Mouse (Mus musculus): ENCODE results near the gene Atp2a3. TPM values are rescaled to one million over a fixed set of nuclear protein-coding genes. Genes with fewer than 3 reads are reported as not detected.

Atp2a3 gene
- polyA plus RNA-seq, 1 experiment from 2014 or later = 16.7 TPM

GRCm38 (mm10) chr11:73006377-73006776 lies 45.4 kb downstream of the Atp2a3 start:
- H3K4me3 ChIP-seq (ENCODE audit: low read depth, low read length) = no peak overlapping the region
- 3% methylated on average over 2 of the region's 2 CpGs for WGBS
- H3K9me3 ChIP-seq (ENCODE audit: control insufficient read depth) = no peaks in the 10 kb centered on the region
- no peak overlapping the region for H3K27ac ChIP-seq (ENCODE audit: low read depth, low read length)
- no peak for ATAC-seq
- peak; percentile 94 for TF ChIP-seq CTCF (IDR thresholded peaks at IDR 0.05; ENCODE audit: low read depth)
- no peaks in the 10 kb centered on the region for H3K27me3 ChIP-seq (replicated peaks; ENCODE audit: control insufficient read depth, insufficient read depth, low read length)
- no peaks in the 10 kb centered on the region for H3K4me1 ChIP-seq (replicated peaks; ENCODE audit: control insufficient read depth, insufficient read depth, low read length)
- no peak overlapping the region for H3K4me2 ChIP-seq (replicated peaks; ENCODE audit: low read depth)
- no peak overlapping the region for H3K9ac ChIP-seq (ENCODE audit: low read depth, low read length)
- H3K36me3 ChIP-seq (ENCODE audit: control insufficient read depth, insufficient read depth) = no peaks in the 10 kb centered on the region

GRCm38 (mm10) chr11:73007113-73007512 lies 46.1 kb downstream of the Atp2a3 start:
- Histone ChIP-seq H3K27ac (ENCODE audit: low read depth, low read length) (no peak overlapping the region), H3K9ac (ENCODE audit: low read depth, low read length) (no peak overlapping the region), H3K4me2 (replicated peaks; ENCODE audit: low read depth) (no peak overlapping the region), H3K27me3 (replicated peaks; ENCODE audit: control insufficient read depth, insufficient read depth, low read length) (no peaks in the 10 kb centered on the region), H3K9me3 (ENCODE audit: control insufficient read depth) (no peaks in the 10 kb centered on the region), H3K36me3 (ENCODE audit: control insufficient read depth, insufficient read depth) (no peaks in the 10 kb centered on the region), H3K4me1 (replicated peaks; ENCODE audit: control insufficient read depth, insufficient read depth, low read length) (no peaks in the 10 kb centered on the region), H3K4me3 (ENCODE audit: low read depth, low read length) (no peak overlapping the region)
- TF ChIP-seq CTCF (IDR thresholded peaks at IDR 0.05; ENCODE audit: low read depth) = no peak
- WGBS = 61% methylated on average over 3 of the region's 3 CpGs
- ATAC-seq = no peak

- Histone ChIP-seq H3K9me3 (ENCODE audit: control insufficient read depth) (no peaks in the 10 kb centered on the region), H3K4me2 (replicated peaks; ENCODE audit: low read depth) (no peak overlapping the region), H3K9ac (ENCODE audit: low read depth, low read length) (no peak overlapping the region), H3K4me3 (ENCODE audit: low read depth, low read length) (no peak overlapping the region), H3K27ac (ENCODE audit: low read depth, low read length) (no peak overlapping the region), H3K4me1 (replicated peaks; ENCODE audit: control insufficient read depth, insufficient read depth, low read length) (no peaks in the 10 kb centered on the region), H3K36me3 (ENCODE audit: control insufficient read depth, insufficient read depth) (no peaks in the 10 kb centered on the region), H3K27me3 (replicated peaks; ENCODE audit: control insufficient read depth, insufficient read depth, low read length) (no peaks in the 10 kb centered on the region)
- peak; percentile 93 for TF ChIP-seq CTCF (IDR thresholded peaks at IDR 0.05; ENCODE audit: low read depth)
- 56% methylated on average over 11 of the region's 11 CpGs for WGBS
- ATAC-seq = no peak
Measured at GRCm38 (mm10) chr11:73007698-73008481, 46.9 kb downstream of the Atp2a3 start.

- Histone ChIP-seq H3K4me2 (replicated peaks; ENCODE audit: low read depth) (no peak overlapping the region), H3K9ac (ENCODE audit: low read depth, low read length) (no peak overlapping the region), H3K27ac (ENCODE audit: low read depth, low read length) (no peak overlapping the region), H3K36me3 (ENCODE audit: control insufficient read depth, insufficient read depth) (no peaks in the 10 kb centered on the region), H3K9me3 (ENCODE audit: control insufficient read depth) (no peaks in the 10 kb centered on the region), H3K4me3 (ENCODE audit: low read depth, low read length) (no peak overlapping the region), H3K27me3 (replicated peaks; ENCODE audit: control insufficient read depth, insufficient read depth, low read length) (no peaks in the 10 kb centered on the region), H3K4me1 (replicated peaks; ENCODE audit: control insufficient read depth, insufficient read depth, low read length) (no peaks in the 10 kb centered on the region)
- TF ChIP-seq CTCF (IDR thresholded peaks at IDR 0.05; ENCODE audit: low read depth) = no peak
- ATAC-seq = no peak
- WGBS = 75% methylated on average over 2 of the region's 2 CpGs
Measured at GRCm38 (mm10) chr11:73008826-73009225, 47.9 kb downstream of the Atp2a3 start.

- Histone ChIP-seq H3K4me2 (replicated peaks; ENCODE audit: low read depth) (no peak overlapping the region), H3K27ac (ENCODE audit: low read depth, low read length) (no peak overlapping the region), H3K9me3 (ENCODE audit: control insufficient read depth) (no peaks in the 10 kb centered on the region), H3K36me3 (ENCODE audit: control insufficient read depth, insufficient read depth) (no peaks in the 10 kb centered on the region), H3K4me1 (replicated peaks; ENCODE audit: control insufficient read depth, insufficient read depth, low read length) (no peaks in the 10 kb centered on the region), H3K27me3 (replicated peaks; ENCODE audit: control insufficient read depth, insufficient read depth, low read length) (no peaks in the 10 kb centered on the region), H3K9ac (ENCODE audit: low read depth, low read length) (no peak overlapping the region), H3K4me3 (ENCODE audit: low read depth, low read length) (no peak overlapping the region)
- TF ChIP-seq CTCF (IDR thresholded peaks at IDR 0.05; ENCODE audit: low read depth) = no peak
- WGBS = 60% methylated on average over 13 of the region's 13 CpGs
- ATAC-seq = no peak
Measured at GRCm38 (mm10) chr11:73009531-73010274, 48.7 kb downstream of the Atp2a3 start.

- no peak overlapping the region for H3K4me2 ChIP-seq (replicated peaks; ENCODE audit: low read depth)
- H3K4me1 ChIP-seq (replicated peaks; ENCODE audit: control insufficient read depth, insufficient read depth, low read length) = no peaks in the 10 kb centered on the region
- WGBS = 75% methylated on average over 5 of the region's 5 CpGs
- H3K9ac ChIP-seq (ENCODE audit: low read depth, low read length) = no peak overlapping the region
- TF ChIP-seq CTCF (IDR thresholded peaks at IDR 0.05; ENCODE audit: low read depth) = no peak
- H3K4me3 ChIP-seq (ENCODE audit: low read depth, low read length) = no peak overlapping the region
- no peak for ATAC-seq
- no peaks in the 10 kb centered on the region for H3K27me3 ChIP-seq (replicated peaks; ENCODE audit: control insufficient read depth, insufficient read depth, low read length)
- H3K27ac ChIP-seq (ENCODE audit: low read depth, low read length) = no peak overlapping the region
- H3K36me3 ChIP-seq (ENCODE audit: control insufficient read depth, insufficient read depth) = no peaks in the 10 kb centered on the region
- no peaks in the 10 kb centered on the region for H3K9me3 ChIP-seq (ENCODE audit: control insufficient read depth)
Measured at GRCm38 (mm10) chr11:73013981-73014380, 53.0 kb downstream of the Atp2a3 start.
